Mouse (Mus musculus) gastrocnemius, adult 2 months (tissue): ENCODE results near the gene Luc7l. TPM values are rescaled to one million over a fixed set of nuclear protein-coding genes. Genes with fewer than 3 reads are reported as not detected.
"Not testable (repeated sequence)": the region's sequence is repeated elsewhere in the genome, so short reads cannot be mapped to it uniquely, and the experiment has no call there.

Experiments
- DNase-seq: peaks from one replicate; pipeline ENCODE4 v3.0.0; 2022
- H3K27ac ChIP-seq: fragments of 200-600 bp; 2 replicates; pipeline ENCODE4 v1.8.1; 2022; ENCODE audit warnings: mild to moderate bottlenecking
- H3K4me3 ChIP-seq: fragments of 200-600 bp; 2 replicates; pipeline ENCODE4 v1.8.1; 2022; ENCODE audit warnings: mild to moderate bottlenecking, moderate library complexity
- CTCF ChIP-seq: fragments of 200-600 bp; IDR thresholded peaks from 2 replicates; pipeline ENCODE4 v1.8.1; 2022; ENCODE audit warnings: antibody characterized with exemption, mild to moderate bottlenecking, moderate library complexity
- intact Hi-C: fragments of 180-260 bp; cut with DNase I; formaldehyde crosslinking; loops from one replicate; pipeline ENCODE4 v1.15.1; 2025
- total RNA-seq, 2 experiments: library from RNA; stranded (reverse); gene quantifications; 2 replicates each; pipeline ENCODE4 v1.2.3; 2021

Gene Luc7l
- total RNA-seq, 2 experiments from 2014 or later: 12.6 to 14.5 TPM

GRCm38 (mm10) chr17:26268851-26269250 is 16.2 kb downstream of the Luc7l start:
- TF ChIP-seq CTCF: peak; percentile 49
- intact Hi-C loops: no loop called here
- no peak overlapping the region for H3K27ac ChIP-seq
- DNase-seq: no peak
- H3K4me3 ChIP-seq: no peak overlapping the region

- DNase-seq, H3K4me3 ChIP-seq, intact Hi-C loops, H3K27ac ChIP-seq: not testable (repeated sequence)
Observed at GRCm38 (mm10) chr17:26269577-26269976, 16.9 kb downstream of the Luc7l start.

GRCm38 (mm10) chr17:26272586-26272985 is 19.9 kb downstream of the Luc7l start:
- Histone ChIP-seq H3K4me3 (no peak overlapping the region), H3K27ac (no peak overlapping the region)
- no peak for DNase-seq
- TF ChIP-seq CTCF: no peak
- intact Hi-C loops: no loop called here

- no peak for TF ChIP-seq CTCF
- Histone ChIP-seq H3K4me3 (no peak overlapping the region), H3K27ac (no peak overlapping the region)
- intact Hi-C loops: no loop called here
- DNase-seq: no peak
Observed at GRCm38 (mm10) chr17:26275933-26276332, 23.2 kb downstream of the Luc7l start.

- peak; percentile 75 for TF ChIP-seq CTCF
- intact Hi-C loops: no loop called here
- no peak for DNase-seq
Observed at GRCm38 (mm10) chr17:26276711-26277110, 24.0 kb downstream of the Luc7l start.

GRCm38 (mm10) chr17:26286199-26286955 is 33.7 kb downstream of the Luc7l start:
- Histone ChIP-seq H3K4me3 (no peak overlapping the region), H3K27ac (no peak overlapping the region)
- TF ChIP-seq CTCF: no peak
- intact Hi-C loops: no loop called here
- DNase-seq: no peak

More at GRCm38 (mm10) chr17:26276711-26277110, 24.0 kb downstream of the Luc7l start:
- Histone ChIP-seq H3K4me3 (no peak overlapping the region), H3K27ac (no peak overlapping the region)

GRCm38 (mm10) chr17:26289475-26289874 is 36.8 kb downstream of the Luc7l start:
- H3K4me3 ChIP-seq: no peak overlapping the region
- no peak for DNase-seq
- intact Hi-C loops: no loop called here
- no peak overlapping the region for H3K27ac ChIP-seq
- TF ChIP-seq CTCF: no peak

GRCm38 (mm10) chr17:26298318-26298717 is 45.6 kb downstream of the Luc7l start:
- H3K27ac ChIP-seq, H3K4me3 ChIP-seq, DNase-seq, intact Hi-C loops: not testable (repeated sequence)

- Histone ChIP-seq H3K4me3 (no peak overlapping the region), H3K27ac (peak overlapping the region; percentile 62; the same call in 1 of the 2 replicates)
- DNase-seq: peak; percentile 79
- intact Hi-C loops: loop anchor here (1.0 to 10.0 kb wide), 3 partner anchors 55 to 321 kb away; no protein-coding TSS in a partner anchor
- TF ChIP-seq CTCF: peak; percentile 66
Observed at GRCm38 (mm10) chr17:26314291-26314690, 61.6 kb downstream of the Luc7l start.

- Histone ChIP-seq H3K4me3 (no peak overlapping the region), H3K27ac (peak overlapping the region; percentile 62)
- intact Hi-C loops: loop anchor here (1.0 to 10.0 kb wide), 3 partner anchors 53 to 319 kb away; no protein-coding TSS in a partner anchor
- no peak for TF ChIP-seq CTCF
- DNase-seq: peak; percentile 21
Observed at GRCm38 (mm10) chr17:26315474-26315873, 62.8 kb downstream of the Luc7l start.

- intact Hi-C loops: loop anchor here (10.0 kb wide), 1 partner anchor 316 kb away; no protein-coding TSS in a partner anchor
- TF ChIP-seq CTCF: no peak
- H3K27ac ChIP-seq: no peak overlapping the region
- DNase-seq: no peak
- H3K4me3 ChIP-seq: no peak overlapping the region
Observed at GRCm38 (mm10) chr17:26318441-26318840, 65.7 kb downstream of the Luc7l start.

Other genes starting within 250 kb of the Luc7l start
- 10 to 100 TPM; 76.3 to 92.0 TPM for gene Rab11fip3, start 183.3 kb upstream of the Luc7l start, total RNA-seq
- 1 to 10 TPM; 2.1 to 3.0 TPM for gene Decr2, start 162.6 kb upstream of the Luc7l start, total RNA-seq
- gene Nme4, start 157.3 kb upstream of the Luc7l start, total RNA-seq: 1 to 10 TPM; 1.6 to 2.5 TPM
- under 1 TPM; 0.67 to 0.92 TPM for gene Tmem8, start 139.6 kb upstream of the Luc7l start, total RNA-seq
- 10 to 100 TPM; 54.1 to 73.2 TPM for gene Mrpl28, start 129.4 kb upstream of the Luc7l start, total RNA-seq
- 10 to 100 TPM; 15.9 TPM for gene Axin1, start 114.2 kb upstream of the Luc7l start, total RNA-seq
- not detected for gene Pdia2, start 53.8 kb upstream of the Luc7l start, total RNA-seq
- gene Rgs11, start 49.9 kb upstream of the Luc7l start, total RNA-seq: under 1 TPM; 0.33 to 0.54 TPM
- under 1 TPM; 0.53 to 0.64 TPM for gene Arhgdig, start 45.1 kb upstream of the Luc7l start, total RNA-seq
- 10 to 100 TPM; 65.6 to 86.0 TPM for gene Fam234a, start 8.7 kb upstream of the Luc7l start, total RNA-seq
- gene Neurl1b, start 161.9 kb downstream of the Luc7l start, total RNA-seq: 1 to 10 TPM; 2.3 to 2.6 TPM